Mouse (Mus musculus) bone marrow, adult 2 months (tissue): ENCODE results near the gene Rps28. TPM values are rescaled to one million over a fixed set of nuclear protein-coding genes. Genes with fewer than 3 reads are reported as not detected.
"Not testable (repeated sequence)": the region's sequence is repeated elsewhere in the genome, so short reads cannot be mapped to it uniquely, and the experiment has no call there.

Experiments used
- H3K27ac ChIP-seq: fragments of 200-500 bp; 2 replicates; pipeline ENCODE4 v1.5.1; 2012; ENCODE audit warnings: low read depth, mild to moderate bottlenecking, control low read depth, inconsistent platforms, low read length; ENCODE audit not compliant: control insufficient read depth, poor library complexity, insufficient read depth
- H3K4me1 ChIP-seq: fragments of 200-500 bp; 2 replicates; pipeline ENCODE4 v1.6.1; 2011; ENCODE audit warnings: low read length; ENCODE audit not compliant: control insufficient read depth, insufficient read depth
- H3K4me3 ChIP-seq: fragments of 200-500 bp; replicated peaks from 2 replicates; pipeline ENCODE3; 2011; ENCODE audit warnings: mild to moderate bottlenecking, low read depth, low read length, control low read depth; ENCODE audit not compliant: control insufficient read depth
- CTCF ChIP-seq: fragments of 200-500 bp; IDR thresholded peaks from 2 replicates; pipeline ENCODE4 v1.5.1; 2011; ENCODE audit warnings: low read length, control low read depth; ENCODE audit not compliant: control insufficient read depth, insufficient read depth
- POLR2A ChIP-seq: fragments of 200-500 bp; IDR thresholded peaks from 2 replicates; pipeline ENCODE4 v1.6.1; 2011; ENCODE audit warnings: low read depth, mild to moderate bottlenecking, control low read depth, low read length, borderline replicate concordance; ENCODE audit not compliant: control insufficient read depth
- WGBS: fragments of 180-500 bp; shearing (Covaris S2); methylation state at CpG from one replicate; pipeline ENCODE4 v1.1.7; 2018; 5-methylcytosine and 5-hydroxymethylcytosine counted together
- polyA plus RNA-seq: library from polyadenylated mRNA; stranded (reverse); fragments of >200 nt; gene quantifications from 2 replicates; pipeline ENCODE4 v1.2.4, GENCODE M21; 2011; ENCODE audit warnings: low replicate concordance; ENCODE audit not compliant: missing spikeins, insufficient read depth, insufficient read length

The Rps28 gene
- polyA plus RNA-seq, 1 experiment, result 1,879 TPM

DNA sequence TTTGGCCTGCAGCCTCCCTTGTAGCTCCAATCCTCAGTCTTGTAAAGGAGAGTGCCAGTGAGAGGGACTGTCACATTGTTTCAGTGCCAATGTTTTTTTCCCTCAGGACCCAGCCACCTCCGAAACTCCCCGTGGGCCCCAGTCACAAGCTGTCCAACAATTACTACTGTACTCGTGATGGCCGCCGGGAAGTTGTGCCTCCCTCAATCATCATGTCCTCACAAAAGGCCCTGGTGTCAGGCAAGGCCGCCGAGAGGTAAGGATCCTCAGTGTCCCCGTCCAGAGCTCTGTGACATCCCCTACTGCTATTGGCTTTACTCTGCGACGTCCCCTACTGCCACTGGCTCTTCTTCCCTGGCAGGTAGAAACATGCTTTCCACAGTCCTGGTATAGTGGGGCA lies 5.2 kb upstream of the Rps28 start:
- TF ChIP-seq CTCF, result no peak
- no peak for TF ChIP-seq POLR2A
- Histone ChIP-seq H3K4me3 (no peak overlapping the region), H3K27ac (no peak overlapping the region), H3K4me1 (peaks cover 1% of the 10 kb centered on the region; the same call in 1 of the 2 replicates)
- 88% methylated on average over 10 of the region's 10 CpGs for WGBS

GRCm38 (mm10) chr17:33828892-33829291 lies 4.5 kb upstream of the Rps28 start:
- Histone ChIP-seq H3K27ac (no peak overlapping the region), H3K4me3 (no peak overlapping the region), H3K4me1 (peaks cover 1% of the 10 kb centered on the region; the same call in 1 of the 2 replicates)
- no peak for TF ChIP-seq POLR2A
- WGBS, result 78% methylated on average over 2 of the region's 2 CpGs

DNA sequence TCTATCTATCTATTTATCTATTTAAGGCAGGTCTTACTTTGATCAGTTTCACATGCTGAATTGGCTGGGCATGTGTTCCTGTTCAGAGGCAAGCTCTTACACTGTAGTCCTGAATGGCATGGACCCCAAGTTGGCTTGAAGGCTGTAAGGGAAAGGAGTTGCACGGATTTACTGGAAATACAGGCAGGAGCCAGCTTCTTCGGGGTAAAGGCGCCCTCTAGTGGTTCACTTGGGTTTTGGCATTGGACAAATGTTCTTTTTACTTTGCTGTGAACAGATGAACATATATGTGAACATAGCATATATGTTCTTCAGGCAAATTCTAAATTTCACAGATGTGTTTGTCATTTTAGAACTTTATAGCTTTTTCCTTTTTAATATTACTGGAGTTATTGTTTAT lies 2.5 kb upstream of the Rps28 start:
- peak; percentile 79 for TF ChIP-seq CTCF
- TF ChIP-seq POLR2A, result no peak
- Histone ChIP-seq H3K4me1 (peaks cover 3% of the 10 kb centered on the region; the same call in 1 of the 2 replicates), H3K27ac (no peak overlapping the region), H3K4me3 (no peak overlapping the region)
- under 1% methylated on average over 3 of the region's 3 CpGs for WGBS

DNA sequence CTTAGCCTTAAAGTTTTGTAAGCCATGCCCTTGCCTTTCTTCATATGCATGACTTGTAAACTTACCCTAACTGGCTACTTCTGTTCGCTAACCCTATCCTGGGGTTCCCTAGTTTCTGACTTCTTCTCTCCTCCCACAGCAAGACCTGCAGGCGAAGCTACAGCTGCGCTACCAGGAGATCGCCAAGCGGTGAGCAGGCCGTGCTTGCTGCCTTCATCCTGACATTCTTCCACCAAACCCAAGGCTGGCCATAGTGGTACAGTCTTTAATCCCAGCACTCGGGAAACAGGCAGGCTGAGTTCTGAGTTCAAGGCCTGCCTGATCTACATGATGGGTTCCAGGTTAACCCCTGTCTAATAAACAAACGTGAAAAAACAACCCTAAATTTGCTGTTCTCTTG lies 1.1 kb upstream of the Rps28 start:
- Histone ChIP-seq H3K4me1 (peaks cover 3% of the 10 kb centered on the region; the same call in 1 of the 2 replicates), H3K27ac (no peak overlapping the region), H3K4me3 (peak overlapping the region; percentile 27)
- 83% methylated on average over 8 of the region's 8 CpGs for WGBS
- no peak for TF ChIP-seq POLR2A
- TF ChIP-seq CTCF, result no peak

- 11% methylated on average over 6 of the region's 6 CpGs for WGBS
- peak overlapping the region; percentile 94 for H3K4me3 ChIP-seq
- H3K4me1 ChIP-seq, H3K27ac ChIP-seq: not testable (repeated sequence)
Observed at GRCm38 (mm10) chr17:33824997-33825330, 602 bp upstream of the Rps28 start.

DNA sequence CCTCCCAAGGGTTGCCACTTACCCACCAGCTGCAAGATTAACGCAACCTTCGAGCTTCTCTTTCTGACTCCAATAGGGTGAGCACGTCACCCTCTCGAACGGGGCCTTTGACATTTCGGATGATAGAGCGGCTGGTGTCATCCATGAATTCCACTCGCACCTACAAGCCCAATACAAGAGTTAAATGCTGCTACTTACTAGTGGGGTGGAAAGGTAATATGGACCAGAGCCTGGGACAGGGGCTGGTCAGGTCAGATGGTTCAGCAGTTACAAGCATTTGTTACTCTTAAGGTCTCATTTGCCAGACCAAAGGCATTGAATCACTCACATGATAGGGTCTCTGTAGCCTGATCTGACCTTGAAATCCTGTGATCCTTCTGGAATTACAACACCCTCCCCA lies 1.2 kb downstream of the Rps28 start:
- H3K27ac ChIP-seq, H3K4me3 ChIP-seq, H3K4me1 ChIP-seq: not testable (repeated sequence)
- WGBS, result 60% methylated on average over 8 of the region's 8 CpGs

- TF ChIP-seq POLR2A (no peak), CTCF (no peak)
- Histone ChIP-seq H3K4me1 (peaks cover 7% of the 10 kb centered on the region), H3K4me3 (no peak overlapping the region), H3K27ac (no peak overlapping the region)
- 73% methylated on average over 1 of the region's 1 CpGs for WGBS
Observed at GRCm38 (mm10) chr17:33822436-33822959, 1.9 kb downstream of the Rps28 start.

- 14% methylated on average over 33 of the region's 33 CpGs for WGBS
- no peak for TF ChIP-seq POLR2A
- no peak for TF ChIP-seq CTCF
- H3K4me3 ChIP-seq, result peak overlapping the region; percentile 68
- peak overlapping the region; percentile 94 for H3K27ac ChIP-seq
- H3K4me1 ChIP-seq, result peaks cover 6% of the 10 kb centered on the region
Observed at GRCm38 (mm10) chr17:33817969-33818643, 6.3 kb downstream of the Rps28 start.
